Mouse (Mus musculus) right cerebral cortex, postnatal 36 days (tissue): ENCODE data around the gene Pard3.
"Not testable (repeated sequence)": the region's sequence is repeated elsewhere in the genome, so short reads cannot be mapped to it uniquely, and the experiment has no call there.

ENCODE experiments used
- DNase-seq, 2 experiments: peaks; one replicate each; pipeline ENCODE4 v3.0.0; 2022; ENCODE audit warnings: low spot score in 2 of 2, mixed read lengths in 1 of 2

The Pard3 gene

GRCm38 (mm10) chr8:127136781-127137180 is 73.1 kb downstream of the Pard3 start:
- DNase-seq: no peak

- peak; percentile 38 to 66 for DNase-seq
These were observed 75.5 kb downstream of the Pard3 start for GRCm38 (mm10) chr8:127139154-127139553.

- no peak for DNase-seq
These were observed 77.3 kb downstream of the Pard3 start for GRCm38 (mm10) chr8:127140945-127141344.

GRCm38 (mm10) chr8:127143641-127144040 is 79.9 kb downstream of the Pard3 start:
- no peak for DNase-seq

- DNase-seq: no peak
These were observed 80.9 kb downstream of the Pard3 start for GRCm38 (mm10) chr8:127144562-127144961.

GRCm38 (mm10) chr8:127145135-127145534 is 81.4 kb downstream of the Pard3 start:
- DNase-seq: no peak

- DNase-seq: no peak
These were observed 82.4 kb downstream of the Pard3 start for GRCm38 (mm10) chr8:127146055-127146454.

GRCm38 (mm10) chr8:127148821-127149220 is 85.1 kb downstream of the Pard3 start:
- no peak for DNase-seq

GRCm38 (mm10) chr8:127150645-127151044 is 87.0 kb downstream of the Pard3 start:
- DNase-seq: no peak

- DNase-seq: no peak
These were observed 88.0 kb downstream of the Pard3 start for GRCm38 (mm10) chr8:127151706-127152105.

- no peak for DNase-seq
These were observed 93.4 kb downstream of the Pard3 start for GRCm38 (mm10) chr8:127157087-127157486.

- DNase-seq: no peak
These were observed 95.8 kb downstream of the Pard3 start for GRCm38 (mm10) chr8:127159421-127159966.

- DNase-seq: no peak
These were observed 98.2 kb downstream of the Pard3 start for GRCm38 (mm10) chr8:127161854-127162253.

- DNase-seq: no peak
These were observed 99.1 kb downstream of the Pard3 start for GRCm38 (mm10) chr8:127162821-127163220.

- no peak for DNase-seq
These were observed 100.9 kb downstream of the Pard3 start for GRCm38 (mm10) chr8:127164326-127165280.

GRCm38 (mm10) chr8:127168496-127168895 is 104.8 kb downstream of the Pard3 start:
- no peak for DNase-seq

- DNase-seq: no peak
These were observed 105.7 kb downstream of the Pard3 start for GRCm38 (mm10) chr8:127169361-127169760.

- DNase-seq: not testable (repeated sequence)
These were observed 106.7 kb downstream of the Pard3 start for GRCm38 (mm10) chr8:127170372-127170771.

GRCm38 (mm10) chr8:127170930-127171329 is 107.2 kb downstream of the Pard3 start:
- no peak for DNase-seq

- DNase-seq: no peak
These were observed 109.8 kb downstream of the Pard3 start for GRCm38 (mm10) chr8:127173483-127173882.

GRCm38 (mm10) chr8:127174411-127174810 is 110.7 kb downstream of the Pard3 start:
- peak; percentile 14 to 28 for DNase-seq

- DNase-seq: no peak
These were observed 111.6 kb downstream of the Pard3 start for GRCm38 (mm10) chr8:127175160-127175836.
